Mouse (Mus musculus) megakaryocyte-erythroid progenitor cell, adult 5-6 weeks (primary cell): ENCODE data around the gene Hlf. TPM values are rescaled to one million over a fixed set of nuclear protein-coding genes. Genes with fewer than 3 reads are reported as not detected.

Experiments
- ATAC-seq: replicated peaks from 2 replicates; pipeline ENCODE4 v1.8.0; 2016; ENCODE audit warnings: mild to moderate bottlenecking, inconsistent platforms; ENCODE audit not compliant: severe bottlenecking, poor library complexity, low FRiP score, low TSS enrichment
- total RNA-seq, 2 experiments: library from RNA; stranded (forward) in 1 of 2; stranded (reverse) in 1 of 2; fragments of 200-1000, 215-1000 nt in 1 of 2; fragments of >200 nt in 1 of 2; fragmentation: Nextera tagmentation in 1 of 2; gene quantifications; 2 replicates each; pipeline ENCODE4 v1.2.3; 2014 to 2017

Hlf gene
- total RNA-seq, 2 experiments from 2014 or later = 0.70 TPM

GRCm38 (mm10) chr11:90376436-90376835, 14.3 kb downstream of the Hlf start:
- ATAC-seq = no peak

- no peak for ATAC-seq
Measured at GRCm38 (mm10) chr11:90371470-90372100, 19.1 kb downstream of the Hlf start.

GRCm38 (mm10) chr11:90370789-90371291, 19.9 kb downstream of the Hlf start:
- ATAC-seq = no peak

GRCm38 (mm10) chr11:90370367-90370766, 20.3 kb downstream of the Hlf start:
- ATAC-seq = no peak

GRCm38 (mm10) chr11:90369605-90370004, 21.1 kb downstream of the Hlf start:
- peak; percentile 36 for ATAC-seq

- no peak for ATAC-seq
Measured at GRCm38 (mm10) chr11:90369115-90369514, 21.6 kb downstream of the Hlf start.

GRCm38 (mm10) chr11:90367894-90368860, 22.5 kb downstream of the Hlf start:
- no peak for ATAC-seq

GRCm38 (mm10) chr11:90364865-90365264, 25.8 kb downstream of the Hlf start:
- ATAC-seq = no peak

GRCm38 (mm10) chr11:90363821-90364497, 26.7 kb downstream of the Hlf start:
- no peak for ATAC-seq

GRCm38 (mm10) chr11:90363406-90363805, 27.3 kb downstream of the Hlf start:
- peak; percentile 74 for ATAC-seq

GRCm38 (mm10) chr11:90360536-90360935, 30.2 kb downstream of the Hlf start:
- no peak for ATAC-seq

GRCm38 (mm10) chr11:90358063-90358462, 32.6 kb downstream of the Hlf start:
- ATAC-seq = no peak

- no peak for ATAC-seq
Measured at GRCm38 (mm10) chr11:90357371-90357770, 33.3 kb downstream of the Hlf start.

- peak; percentile 30; the same call in 1 of the 2 replicates for ATAC-seq
Measured at GRCm38 (mm10) chr11:90356495-90357304, 34.0 kb downstream of the Hlf start.

GRCm38 (mm10) chr11:90356036-90356435, 34.7 kb downstream of the Hlf start:
- ATAC-seq = no peak

GRCm38 (mm10) chr11:90355270-90355681, 35.4 kb downstream of the Hlf start:
- ATAC-seq = no peak

- ATAC-seq = no peak
Measured at GRCm38 (mm10) chr11:90352696-90353095, 38.0 kb downstream of the Hlf start.

- ATAC-seq = no peak
Measured at GRCm38 (mm10) chr11:90350153-90350512, 40.6 kb downstream of the Hlf start.

GRCm38 (mm10) chr11:90349486-90350152, 41.1 kb downstream of the Hlf start:
- ATAC-seq = no peak
